ENCODE assay signal across 8 mouse cellular contexts in the genomic region with DNA sequence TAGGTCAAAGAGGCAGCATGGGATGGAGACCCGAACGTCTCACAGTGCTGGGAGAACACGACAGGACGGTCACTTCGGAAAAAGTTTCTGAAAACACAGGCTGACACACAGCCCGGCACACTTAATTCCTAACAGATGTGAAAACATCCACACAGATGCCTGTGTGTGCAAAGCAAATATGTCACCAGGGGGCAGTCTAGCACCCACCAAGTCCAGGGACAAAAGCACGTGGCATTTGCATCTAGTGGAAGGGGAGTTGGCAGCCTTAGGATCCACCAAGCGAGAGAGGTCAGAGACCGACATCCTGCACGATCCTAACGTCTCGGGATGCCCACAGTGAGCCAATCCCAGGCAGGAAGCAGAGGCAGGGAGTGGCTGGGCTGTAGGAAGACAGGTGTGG.
A peak's percentile ranks its signal among the peaks of the same experiment; 100 is the strongest.
DNase-seq lines count a peak whose midpoint lies in the region; ATAC-seq lines count a peak whose summit lies in the region.

No protein-coding gene starts in this region.

- H3K4me3 ChIP-seq in hindbrain, embryonic 11.5 days (ENCODE audit: low read depth, low read length), result no peak overlapping the region
- no peak overlapping the region for H3K4me3 ChIP-seq in hindbrain, embryonic 12.5 days
- H3K4me3 ChIP-seq in limb, embryonic 13.5 days, result no peak overlapping the region

- no peak overlapping the region for H3K9ac ChIP-seq in hindbrain, embryonic 11.5 days (ENCODE audit: low read depth, low read length)
- no peak overlapping the region for H3K9ac ChIP-seq in hindbrain, embryonic 12.5 days
- peak overlapping the region; percentile 43; the same call in 1 of the 2 replicates for H3K9ac ChIP-seq in limb, embryonic 13.5 days

- no peak for ATAC-seq in hindbrain, embryonic 11.5 days (ENCODE audit: low FRiP score)
- ATAC-seq in hindbrain, embryonic 12.5 days (ENCODE audit: low FRiP score), result no peak
- no peak for ATAC-seq in limb, embryonic 13.5 days (ENCODE audit: low FRiP score, low read depth)
- ATAC-seq in inflammation-experienced regulatory T-cells, adult 6 months, result no peak

- peak; percentile 65 for DNase-seq in hindbrain, embryonic 11.5 days (ENCODE audit: low spot score)
- peak; percentile 9 for DNase-seq in ZHBTc4 (ENCODE audit: low read depth, low spot score)
- DNase-seq in gastrocnemius, postnatal 10 days, result peak; percentile 53
- DNase-seq in retina, postnatal 7 days (ENCODE audit: low read depth, low spot score), result peak; percentile 14
- no peak for DNase-seq in right cerebral cortex, adult 2 months (ENCODE audit: low spot score in 2 of 2)

- H3K36me3 ChIP-seq in hindbrain, embryonic 11.5 days (ENCODE audit: control insufficient read depth, insufficient read depth, low read length), result peaks cover 6% of the 10 kb centered on the region; the same call in 1 of the 2 replicates
- H3K36me3 ChIP-seq in hindbrain, embryonic 12.5 days, result peaks cover 53% of the 10 kb centered on the region
- H3K36me3 ChIP-seq in limb, embryonic 13.5 days, result peaks cover 74% of the 10 kb centered on the region

- H3K4me1 ChIP-seq in hindbrain, embryonic 11.5 days (replicated peaks; ENCODE audit: control insufficient read depth, insufficient read depth, low read length), result no peaks in the 10 kb centered on the region
- H3K4me1 ChIP-seq in hindbrain, embryonic 12.5 days, result no peaks in the 10 kb centered on the region
- peaks cover 8% of the 10 kb centered on the region; the same call in 1 of the 2 replicates for H3K4me1 ChIP-seq in limb, embryonic 13.5 days

- no peak overlapping the region for H3K27ac ChIP-seq in hindbrain, embryonic 11.5 days (ENCODE audit: low read depth, low read length)
- H3K27ac ChIP-seq in hindbrain, embryonic 12.5 days, result no peak overlapping the region
- no peak overlapping the region for H3K27ac ChIP-seq in limb, embryonic 13.5 days

- H3K27me3 ChIP-seq in hindbrain, embryonic 11.5 days (ENCODE audit: control insufficient read depth, insufficient read depth, low read length), result no peaks in the 10 kb centered on the region
- no peaks in the 10 kb centered on the region for H3K27me3 ChIP-seq in hindbrain, embryonic 12.5 days
- H3K27me3 ChIP-seq in limb, embryonic 13.5 days, result no peaks in the 10 kb centered on the region

- H3K9me3 ChIP-seq in hindbrain, embryonic 11.5 days (ENCODE audit: control insufficient read depth, low read length), result no peaks in the 10 kb centered on the region
- H3K9me3 ChIP-seq in hindbrain, embryonic 12.5 days (replicated peaks), result no peaks in the 10 kb centered on the region
- no peaks in the 10 kb centered on the region for H3K9me3 ChIP-seq in limb, embryonic 13.5 days

- H3K4me2 ChIP-seq in hindbrain, embryonic 11.5 days (replicated peaks; ENCODE audit: low read depth, low read length), result no peak overlapping the region
- H3K4me2 ChIP-seq in hindbrain, embryonic 12.5 days (replicated peaks), result no peak overlapping the region
- H3K4me2 ChIP-seq in limb, embryonic 13.5 days (replicated peaks), result no peak overlapping the region

- WGBS in hindbrain, embryonic 11.5 days, result 67% methylated on average over 12 of the region's 12 CpGs
- WGBS in hindbrain, embryonic 12.5 days, result 57% methylated on average over 12 of the region's 12 CpGs
- WGBS in limb, embryonic 13.5 days, result 30% methylated on average over 12 of the region's 12 CpGs

Comparison
In these comparisons a context has a peak if more than half of its experiments do, and no peak if none do; other contexts are left out.
1. DNase-seq: peak in hindbrain, embryonic 11.5 days (single experiment), ZHBTc4 (single experiment), gastrocnemius, postnatal 10 days (single experiment) and retina, postnatal 7 days (single experiment); none in right cerebral cortex, adult 2 months (0 of 2).